Comparison of ENCODE assay signal across 11 mouse cellular contexts in the genomic region with DNA sequence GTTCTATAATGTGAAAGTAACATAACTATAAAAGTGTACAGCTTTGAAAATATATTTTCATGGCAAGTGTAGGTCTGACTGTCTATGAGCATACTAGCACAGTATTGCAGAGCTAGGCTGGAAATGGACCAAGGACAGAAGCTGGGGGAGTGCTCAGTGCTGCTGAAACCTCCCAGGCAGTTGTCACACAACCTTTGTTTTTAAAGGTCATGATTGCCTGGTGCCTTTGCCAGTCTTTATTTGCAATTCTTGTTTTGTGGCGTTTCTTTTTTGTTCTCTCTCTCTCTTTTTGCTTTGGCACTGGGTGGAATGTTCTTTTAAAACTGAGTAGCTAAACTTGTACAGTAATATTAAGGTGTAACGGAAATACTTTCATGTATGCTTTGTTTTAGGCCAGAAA. TPM values are rescaled to one million over a fixed set of nuclear protein-coding genes. Genes with fewer than 3 reads are reported as not detected.
DNase-seq lines count a peak whose midpoint lies in the region; ATAC-seq and TF ChIP-seq lines count a peak whose summit lies in the region.
"Had no signal": no experiment of that assay in that cellular context is flagged by ENCODE, and none has a peak within 500 bp of the region (broad histone marks: within the 10 kb centered on the region; RNA-seq: fewer than 3 reads in every experiment).

No protein-coding gene starts in this region.

- 72% methylated on average over 2 of the region's 2 CpGs for WGBS in heart, embryonic 12.5 days
- 59% methylated on average over 2 of the region's 2 CpGs for WGBS in heart, postnatal 0 days
- 75% methylated on average over 2 of the region's 2 CpGs for WGBS in liver, postnatal 0 days (ENCODE audit: insufficient replicate concordance)

- no peak for TF ChIP-seq EP300 in heart, postnatal 0 days (IDR thresholded peaks at IDR 0.05; ENCODE audit: low read depth)
- no peak for TF ChIP-seq EP300 in liver, postnatal 0 days (IDR thresholded peaks at IDR 0.05; ENCODE audit: low read depth)

- no peak overlapping the region for H3K27ac ChIP-seq in heart, embryonic 12.5 days (ENCODE audit: poor library complexity, severe bottlenecking)
- H3K27ac ChIP-seq in heart, postnatal 0 days (ENCODE audit: low read depth), result 0 out of 2 replicates have a peak overlapping the region, but pooled peaks have one; percentile 8
- no peak overlapping the region for H3K27ac ChIP-seq in liver, postnatal 0 days (ENCODE audit: low read depth)
- H3K27ac ChIP-seq: hindbrain, embryonic 14.5 days had no signal

- H3K9ac ChIP-seq in heart, embryonic 12.5 days, result no peak overlapping the region
- H3K9ac ChIP-seq in heart, postnatal 0 days (replicated peaks; ENCODE audit: low read depth, low read length), result no peak overlapping the region
- no peak overlapping the region for H3K9ac ChIP-seq in liver, postnatal 0 days (replicated peaks)
- H3K9ac ChIP-seq: hindbrain, embryonic 14.5 days had no signal

- no peak for TF ChIP-seq CTCF in heart, postnatal 0 days (IDR thresholded peaks at IDR 0.05; ENCODE audit: low read depth)
- TF ChIP-seq CTCF in liver, postnatal 0 days (IDR thresholded peaks at IDR 0.05; ENCODE audit: low read depth), result no peak

- DNase-seq in heart, adult 11 months, result peak; percentile 87
- peak; percentile 83 for DNase-seq in A20 (ENCODE audit: low read depth, low spot score)
- DNase-seq in adrenal gland, postnatal 10 days, result peak; percentile 74
- DNase-seq in heart, postnatal 0 days (ENCODE audit: low spot score), result peak; percentile 53
- no peak for DNase-seq in c-Kit-positive CD71-positive TER-119-positive erythroid progenitor cells, embryonic 14.5 days (ENCODE audit: low spot score)
- no peak for DNase-seq in liver, postnatal 0 days
- no peak for DNase-seq in spleen, postnatal 14 days (ENCODE audit: low spot score in 2 of 2)

- ATAC-seq in heart, embryonic 12.5 days (ENCODE audit: insufficient number of reproducible peaks, low FRiP score), result no peak
- no peak for ATAC-seq in heart, postnatal 0 days (ENCODE audit: insufficient read depth, low read depth)
- ATAC-seq in liver, postnatal 0 days, result no peak
- ATAC-seq: midbrain, embryonic 16.5 days had no signal

- H3K27me3 ChIP-seq in heart, embryonic 12.5 days (replicated peaks), result no peaks in the 10 kb centered on the region
- H3K27me3 ChIP-seq in heart, postnatal 0 days (ENCODE audit: control insufficient read depth, insufficient read depth, low read length), result no peaks in the 10 kb centered on the region
- no peaks in the 10 kb centered on the region for H3K27me3 ChIP-seq in liver, postnatal 0 days (ENCODE audit: insufficient read depth, low read length)

- no peak overlapping the region for H3K4me3 ChIP-seq in heart, embryonic 12.5 days
- H3K4me3 ChIP-seq in heart, postnatal 0 days (ENCODE audit: low read depth, low read length), result no peak overlapping the region
- H3K4me3 ChIP-seq in liver, postnatal 0 days (ENCODE audit: low read depth, low read length), result no peak overlapping the region

- H3K9me3 ChIP-seq in heart, embryonic 12.5 days (replicated peaks), result no peaks in the 10 kb centered on the region
- no peaks in the 10 kb centered on the region for H3K9me3 ChIP-seq in heart, postnatal 0 days (replicated peaks; ENCODE audit: control insufficient read depth, low read length)
- H3K9me3 ChIP-seq in liver, postnatal 0 days (ENCODE audit: low read length), result no peaks in the 10 kb centered on the region
- H3K9me3 ChIP-seq: G1E had no signal

- H3K4me2 ChIP-seq in heart, embryonic 12.5 days, result no peak overlapping the region
- H3K4me2 ChIP-seq in heart, postnatal 0 days (ENCODE audit: low read depth, low read length), result no peak overlapping the region
- no peak overlapping the region for H3K4me2 ChIP-seq in liver, postnatal 0 days (ENCODE audit: low read depth, low read length)
- H3K4me2 ChIP-seq: hindbrain, embryonic 14.5 days had no signal

- H3K4me1 ChIP-seq in heart, embryonic 12.5 days (replicated peaks), result 0 out of 2 replicates have a peak, but pooled peaks cover 3% of the 10 kb centered on the region
- no peaks in the 10 kb centered on the region for H3K4me1 ChIP-seq in heart, postnatal 0 days (ENCODE audit: control insufficient read depth, insufficient read depth)
- H3K4me1 ChIP-seq in liver, postnatal 0 days (ENCODE audit: insufficient read depth), result no peaks in the 10 kb centered on the region

- H3K36me3 ChIP-seq in heart, embryonic 12.5 days, result no peaks in the 10 kb centered on the region
- H3K36me3 ChIP-seq in heart, postnatal 0 days (replicated peaks; ENCODE audit: control insufficient read depth, insufficient read depth, low read length), result no peaks in the 10 kb centered on the region
- no peaks in the 10 kb centered on the region for H3K36me3 ChIP-seq in liver, postnatal 0 days (replicated peaks; ENCODE audit: insufficient read depth, low read length)

RNA-seq across cellular contexts. Expression of gene Zcchc7, which starts 21.0 kb away (rescaled TPM):
- 22.0 and 24.6 TPM in 2 replicates for polyA plus RNA-seq in heart, embryonic 12.5 days (2016; fragmentation: Nextera tagmentation; extraction: Ambion mirVana)
- total RNA-seq in adrenal gland, postnatal 10 days (2021), result 10 to 100 TPM; 28.7 to 51.6 TPM
- 7.3 and 14.1 TPM in 2 replicates for total RNA-seq in heart, postnatal 0 days (2014; rRNA removed; ENCODE audit: low replicate concordance)
- 21.4 and 22.4 TPM in 2 replicates for polyA plus RNA-seq in heart, postnatal 0 days (2015; fragmentation: Nextera tagmentation; extraction: Ambion mirVana)
- 19.6 and 19.8 TPM in 2 replicates for polyA plus RNA-seq in liver, postnatal 0 days (2015; fragmentation: Nextera tagmentation; extraction: Ambion mirVana)

Comparison
In these comparisons a context has a peak if more than half of its experiments do, and no peak if none do; other contexts are left out.
1. DNase-seq: peak in heart, adult 11 months (single experiment), A20 (single experiment), adrenal gland, postnatal 10 days (single experiment) and heart, postnatal 0 days (single experiment); none in c-Kit-positive CD71-positive TER-119-positive erythroid progenitor cells, embryonic 14.5 days (single experiment), liver, postnatal 0 days (single experiment) and spleen, postnatal 14 days (0 of 2).